Mouse (Mus musculus) intestine, embryonic 16.5 days (tissue): ENCODE data around the gene Ctc1. TPM values are rescaled to one million over a fixed set of nuclear protein-coding genes. Genes with fewer than 3 reads are reported as not detected.

ENCODE experiments used
- ATAC-seq: fragments of 200-750 bp; cut with Nextera tagmentation; 2 replicates; pipeline ENCODE4 v1.8.0; 2017; ENCODE audit warnings: moderate TSS enrichment, moderate library complexity
- H3K27ac ChIP-seq: fragments of 300-500 bp; sonication (generic); 2 replicates; pipeline ENCODE4 v1.5.1; 2014; ENCODE audit warnings: mild to moderate bottlenecking, low read length
- H3K27me3 ChIP-seq: fragments of 300-500 bp; sonication (generic); replicated peaks from 2 replicates; pipeline ENCODE4 v1.6.1; 2014; ENCODE audit warnings: low read length, control low read depth, mixed read lengths; ENCODE audit not compliant: control insufficient read depth, insufficient read depth
- H3K36me3 ChIP-seq: fragments of 300-500 bp; sonication (generic); 2 replicates; pipeline ENCODE4 v1.6.1; 2014; ENCODE audit warnings: low read length, control low read depth; ENCODE audit not compliant: control insufficient read depth, insufficient read depth
- H3K4me1 ChIP-seq: fragments of 300-500 bp; sonication (generic); 2 replicates; pipeline ENCODE4 v1.6.1; 2014; ENCODE audit warnings: low read length, control low read depth, mixed read lengths; ENCODE audit not compliant: control insufficient read depth, insufficient read depth
- H3K4me2 ChIP-seq: fragments of 300-500 bp; sonication (generic); 2 replicates; pipeline ENCODE4 v1.6.1; 2014; ENCODE audit warnings: low read depth, low read length, control low read depth
- H3K4me3 ChIP-seq: fragments of 300-500 bp; sonication (generic); 2 replicates; pipeline ENCODE4 v1.5.1; 2014; ENCODE audit warnings: mild to moderate bottlenecking, low read length
- H3K9ac ChIP-seq: fragments of 300-500 bp; sonication (generic); 2 replicates; pipeline ENCODE4 v1.6.1; 2014; ENCODE audit warnings: low read depth, low read length
- H3K9me3 ChIP-seq: fragments of 300-500 bp; sonication (generic); 2 replicates; pipeline ENCODE4 v1.6.1; 2016; ENCODE audit warnings: low read length, control low read depth; ENCODE audit not compliant: control insufficient read depth
- WGBS: fragments of 180-500 bp; shearing (Covaris S2); extraction: QIAGEN DNeasy Blood & Tissue Kit; methylation state at CpG from one replicate; pipeline ENCODE4 v1.1.7; 2014; 5-methylcytosine and 5-hydroxymethylcytosine counted together
- polyA plus RNA-seq: library from polyadenylated mRNA; unstranded; fragments of >200 nt; fragmentation: Nextera tagmentation; extraction: Ambion mirVana; gene quantifications from 2 replicates; pipeline ENCODE4 v1.2.1, GENCODE M21; 2015

Gene Ctc1
- polyA plus RNA-seq, 1 experiment from 2014 or later: 38.5 TPM

DNA sequence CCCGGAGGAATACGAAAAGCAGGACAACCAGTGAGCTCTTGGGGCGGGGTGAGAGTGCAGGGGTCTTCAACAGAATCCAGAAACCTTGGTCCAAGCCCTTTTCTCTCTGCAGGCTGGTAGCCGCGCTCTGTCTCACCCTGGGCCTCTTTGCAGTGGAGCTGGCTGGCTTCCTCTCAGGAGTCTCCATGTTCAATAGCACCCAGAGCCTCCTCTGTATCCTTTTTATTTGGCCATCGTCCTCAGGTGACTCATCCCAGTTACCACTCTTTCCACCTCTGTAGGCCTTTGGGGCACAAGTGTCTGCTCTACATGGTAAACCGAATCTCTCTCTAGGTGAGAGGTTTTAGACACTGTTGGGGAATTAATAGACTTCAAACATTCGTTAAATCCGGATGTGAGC is 55.6 kb downstream of the Ctc1 start:
- H3K36me3 ChIP-seq: no peaks in the 10 kb centered on the region
- WGBS: 27% methylated on average over 9 of the region's 9 CpGs
- H3K27me3 ChIP-seq: no peaks in the 10 kb centered on the region
- no peak for ATAC-seq
- peak overlapping the region; percentile 76 for H3K4me2 ChIP-seq
- peak overlapping the region; percentile 56 for H3K4me3 ChIP-seq
- H3K9me3 ChIP-seq: no peaks in the 10 kb centered on the region
- H3K9ac ChIP-seq: peak overlapping the region; percentile 77
- peaks cover 37% of the 10 kb centered on the region for H3K4me1 ChIP-seq
- peak overlapping the region; percentile 83 for H3K27ac ChIP-seq

DNA sequence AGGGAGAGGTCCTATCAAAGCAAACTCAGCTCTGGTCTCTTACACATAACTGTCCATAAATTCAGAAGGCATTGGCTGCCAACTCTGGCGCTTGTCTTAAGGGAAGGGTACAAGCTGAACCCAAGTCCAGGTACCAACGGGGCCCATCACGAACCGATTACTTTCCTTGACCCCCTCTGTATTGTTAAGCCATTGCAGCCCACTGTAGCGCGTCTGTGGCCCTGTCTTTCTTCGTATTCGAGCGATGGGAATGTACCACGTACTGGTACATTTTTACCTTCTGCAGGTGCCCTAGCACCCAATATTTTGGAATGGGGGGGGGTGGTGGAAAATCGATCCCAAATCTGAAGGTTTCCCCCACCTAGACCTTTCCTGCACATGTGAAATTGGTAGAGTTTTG is 56.5 kb downstream of the Ctc1 start:
- no peak for ATAC-seq
- 80% methylated on average over 11 of the region's 11 CpGs for WGBS
- no peaks in the 10 kb centered on the region for H3K9me3 ChIP-seq
- no peaks in the 10 kb centered on the region for H3K36me3 ChIP-seq
- peak overlapping the region; percentile 58 for H3K4me2 ChIP-seq
- peaks cover 29% of the 10 kb centered on the region for H3K4me1 ChIP-seq
- H3K27ac ChIP-seq: peak overlapping the region; percentile 72
- peak overlapping the region; percentile 37; the same call in 1 of the 2 replicates for H3K4me3 ChIP-seq
- no peak overlapping the region for H3K9ac ChIP-seq
- H3K27me3 ChIP-seq: no peaks in the 10 kb centered on the region

- H3K4me2 ChIP-seq: peak overlapping the region; percentile 58
- peak overlapping the region; percentile 37 for H3K4me3 ChIP-seq
- H3K4me1 ChIP-seq: peaks cover 25% of the 10 kb centered on the region
- no peaks in the 10 kb centered on the region for H3K36me3 ChIP-seq
- ATAC-seq: no peak
- no peaks in the 10 kb centered on the region for H3K9me3 ChIP-seq
- H3K27ac ChIP-seq: peak overlapping the region; percentile 72
- 6% methylated on average over 9 of the region's 9 CpGs for WGBS
- no peaks in the 10 kb centered on the region for H3K27me3 ChIP-seq
- no peak overlapping the region for H3K9ac ChIP-seq
Observed at GRCm38 (mm10) chr11:69072666-69073064, 57.0 kb downstream of the Ctc1 start.

- peak overlapping the region; percentile 86 for H3K27ac ChIP-seq
- under 1% methylated on average over 14 of the region's 14 CpGs for WGBS
Observed at GRCm38 (mm10) chr11:69073065-69073888, 57.6 kb downstream of the Ctc1 start.

DNA sequence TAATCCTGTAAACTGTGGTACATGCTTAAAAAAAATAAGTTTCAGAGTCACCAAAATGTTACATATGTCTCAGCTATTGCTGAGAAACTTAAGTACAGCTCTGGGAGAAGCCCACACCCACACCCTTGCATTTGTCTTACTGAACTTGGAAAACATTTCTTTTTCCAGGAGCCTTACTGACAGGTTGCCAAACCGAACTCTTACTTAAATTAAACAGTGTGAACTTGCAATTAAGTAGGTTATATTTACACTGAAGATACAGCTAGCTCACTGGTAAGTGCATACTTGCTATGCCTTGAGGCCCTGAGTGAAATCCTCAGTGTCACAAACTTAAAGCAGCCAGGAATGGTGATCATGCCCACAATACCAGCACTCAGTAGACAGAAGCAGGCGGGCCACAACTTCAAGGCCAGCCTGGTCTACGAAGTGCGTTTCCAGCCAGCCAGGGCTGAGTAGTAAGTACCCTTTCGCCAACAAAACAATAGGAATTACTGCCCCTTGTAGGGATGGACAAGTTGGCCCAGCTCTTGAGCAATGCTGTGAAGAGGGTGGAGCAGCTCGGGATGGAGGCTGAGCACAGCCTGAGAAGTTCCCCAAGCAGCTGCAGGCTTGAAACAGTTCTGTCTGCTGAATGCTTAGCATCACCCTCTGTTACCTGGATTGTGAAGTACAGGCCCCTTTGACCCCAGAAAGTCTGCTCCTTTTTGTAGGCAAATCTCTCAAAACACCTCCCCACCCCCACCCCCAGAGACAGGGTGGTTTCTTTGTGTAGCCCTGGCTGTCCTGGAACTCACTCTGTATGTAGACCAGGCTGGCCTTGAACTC is 58.5 kb downstream of the Ctc1 start:
- peak overlapping the region; percentile 34 for H3K9ac ChIP-seq
- H3K4me2 ChIP-seq: no peak overlapping the region
- H3K27ac ChIP-seq: peak overlapping the region; percentile 86
- WGBS: 35% methylated on average over 6 of the region's 6 CpGs
- no peak overlapping the region for H3K4me3 ChIP-seq
- H3K27me3 ChIP-seq: no peaks in the 10 kb centered on the region
- ATAC-seq: no peak
- no peaks in the 10 kb centered on the region for H3K9me3 ChIP-seq
- H3K36me3 ChIP-seq: no peaks in the 10 kb centered on the region
- H3K4me1 ChIP-seq: peaks cover 23% of the 10 kb centered on the region

More at GRCm38 (mm10) chr11:69073065-69073888, 57.6 kb downstream of the Ctc1 start:
- Histone ChIP-seq H3K4me2 (peak overlapping the region; percentile 58), H3K36me3 (no peaks in the 10 kb centered on the region), H3K9ac (peak overlapping the region; percentile 48), H3K27me3 (no peaks in the 10 kb centered on the region), H3K9me3 (no peaks in the 10 kb centered on the region), H3K4me1 (peaks cover 23% of the 10 kb centered on the region), H3K4me3 (peak overlapping the region; percentile 37)
- peak; percentile 81 for ATAC-seq

- no peak for ATAC-seq
- WGBS: 51% methylated on average over 2 of the region's 2 CpGs
- H3K9me3 ChIP-seq: no peaks in the 10 kb centered on the region
Observed at GRCm38 (mm10) chr11:69074776-69075069, 59.0 kb downstream of the Ctc1 start.

GRCm38 (mm10) chr11:69075764-69076479 is 60.2 kb downstream of the Ctc1 start:
- Histone ChIP-seq H3K9me3 (no peaks in the 10 kb centered on the region), H3K4me2 (no peak overlapping the region), H3K36me3 (no peaks in the 10 kb centered on the region), H3K27me3 (no peaks in the 10 kb centered on the region), H3K9ac (no peak overlapping the region), H3K27ac (no peak overlapping the region), H3K4me3 (no peak overlapping the region), H3K4me1 (peaks cover 19% of the 10 kb centered on the region)
- no peak for ATAC-seq
- 58% methylated on average over 8 of the region's 9 CpGs for WGBS

More at GRCm38 (mm10) chr11:69074776-69075069, 59.0 kb downstream of the Ctc1 start:
- H3K9ac ChIP-seq: peak overlapping the region; percentile 34
- H3K4me3 ChIP-seq: no peak overlapping the region
- H3K36me3 ChIP-seq: no peaks in the 10 kb centered on the region
- no peaks in the 10 kb centered on the region for H3K27me3 ChIP-seq
- peaks cover 23% of the 10 kb centered on the region for H3K4me1 ChIP-seq
- H3K4me2 ChIP-seq: no peak overlapping the region
- no peak overlapping the region for H3K27ac ChIP-seq

GRCm38 (mm10) chr11:69076572-69076971 is 60.9 kb downstream of the Ctc1 start:
- no peaks in the 10 kb centered on the region for H3K9me3 ChIP-seq
- H3K27ac ChIP-seq: no peak overlapping the region
- H3K27me3 ChIP-seq: no peaks in the 10 kb centered on the region
- no peak overlapping the region for H3K4me2 ChIP-seq
- no peak overlapping the region for H3K4me3 ChIP-seq
- H3K36me3 ChIP-seq: no peaks in the 10 kb centered on the region
- H3K4me1 ChIP-seq: peaks cover 13% of the 10 kb centered on the region
- ATAC-seq: no peak
- H3K9ac ChIP-seq: no peak overlapping the region
- 74% methylated on average over 5 of the region's 5 CpGs for WGBS

DNA sequence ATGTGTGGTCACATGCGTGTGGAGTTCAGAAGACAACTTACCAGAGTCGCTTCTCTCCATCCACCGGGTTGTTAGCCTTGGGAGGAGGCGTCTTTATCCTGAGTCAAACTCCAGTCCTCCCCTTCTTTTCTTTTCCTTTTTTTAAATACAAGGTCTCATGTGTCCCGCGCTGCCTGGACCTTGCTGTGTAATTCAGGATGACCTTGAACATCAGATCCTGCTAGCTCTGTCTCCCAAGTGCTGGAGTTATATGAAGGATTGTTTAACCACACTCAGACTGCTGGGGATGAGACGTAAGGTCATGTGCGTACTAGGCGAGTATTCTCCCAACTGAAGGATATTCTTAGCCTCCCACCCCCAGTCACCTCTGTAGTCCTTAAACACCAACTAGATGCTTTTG is 61.6 kb downstream of the Ctc1 start:
- H3K4me1 ChIP-seq: peaks cover 11% of the 10 kb centered on the region; the same call in 1 of the 2 replicates
- H3K27ac ChIP-seq: no peak overlapping the region
- H3K27me3 ChIP-seq: no peaks in the 10 kb centered on the region
- H3K36me3 ChIP-seq: no peaks in the 10 kb centered on the region
- no peak overlapping the region for H3K9ac ChIP-seq
- no peak overlapping the region for H3K4me3 ChIP-seq
- H3K9me3 ChIP-seq: no peaks in the 10 kb centered on the region
- WGBS: 78% methylated on average over 9 of the region's 9 CpGs
- ATAC-seq: no peak
- no peak overlapping the region for H3K4me2 ChIP-seq
